Mouse (Mus musculus) heart, adult 2 months (tissue): ENCODE data around the gene Lzts2.

ENCODE experiments used
- CTCF ChIP-seq: fragments of 200-600 bp; IDR thresholded peaks from 2 replicates; pipeline ENCODE4 v1.8.1; 2022; ENCODE audit warnings: antibody characterized with exemption, mild to moderate bottlenecking, moderate library complexity
- EP300 ChIP-seq: fragments of 200-500 bp; IDR thresholded peaks from 2 replicates; pipeline ENCODE4 v1.6.1; 2011; ENCODE audit warnings: low read depth, low read length, control low read depth; ENCODE audit not compliant: insufficient read depth
- POLR2A ChIP-seq: fragments of 200-500 bp; IDR thresholded peaks from 2 replicates; pipeline ENCODE4 v1.6.1; 2011; ENCODE audit warnings: mild to moderate bottlenecking, low read depth, low read length, control low read depth; ENCODE audit not compliant: insufficient read depth

GRCm38 (mm10) chr19:45007425-45008191, 6.6 kb upstream of the Lzts2 start:
- TF ChIP-seq CTCF (no peak), POLR2A (no peak), EP300 (no peak)
